Mouse (Mus musculus) lung, embryonic 16.5 days (tissue): ENCODE measurements around the gene Tmem117. TPM values are rescaled to one million over a fixed set of nuclear protein-coding genes. Genes with fewer than 3 reads are reported as not detected.

Source experiments
- ATAC-seq: fragments of 200-750 bp; cut with Nextera tagmentation; 2 replicates; pipeline ENCODE4 v1.8.0; 2017; ENCODE audit warnings: low read depth, mild to moderate bottlenecking, moderate library complexity
- H3K27ac ChIP-seq: fragments of 300-500 bp; sonication (generic); 2 replicates; pipeline ENCODE4 v1.5.1; 2014; ENCODE audit warnings: mild to moderate bottlenecking, control low read depth, low read length
- H3K27me3 ChIP-seq: fragments of 300-500 bp; sonication (generic); 2 replicates; pipeline ENCODE4 v1.6.1; 2014; ENCODE audit warnings: low read depth, low read length, mixed read lengths; ENCODE audit not compliant: control insufficient read depth, insufficient read depth
- H3K36me3 ChIP-seq: fragments of 300-500 bp; sonication (generic); 2 replicates; pipeline ENCODE4 v1.6.1; 2014; ENCODE audit warnings: low read length; ENCODE audit not compliant: control insufficient read depth, insufficient read depth
- H3K4me1 ChIP-seq: fragments of 300-500 bp; sonication (generic); replicated peaks from 2 replicates; pipeline ENCODE4 v1.6.1; 2014; ENCODE audit warnings: low read length, mixed read lengths; ENCODE audit not compliant: control insufficient read depth, insufficient read depth
- H3K4me2 ChIP-seq: fragments of 300-500 bp; sonication (generic); 2 replicates; pipeline ENCODE4 v1.6.1; 2014; ENCODE audit warnings: low read depth, low read length, control low read depth
- H3K4me3 ChIP-seq: fragments of 300-500 bp; sonication (generic); 2 replicates; pipeline ENCODE4 v1.5.1; 2014; ENCODE audit warnings: mild to moderate bottlenecking, low read length, control low read depth
- H3K9ac ChIP-seq: fragments of 300-500 bp; sonication (generic); 2 replicates; pipeline ENCODE4 v1.6.1; 2014; ENCODE audit warnings: low read length, control low read depth
- H3K9me3 ChIP-seq: fragments of 300-500 bp; sonication (generic); 2 replicates; pipeline ENCODE4 v1.6.1; 2016; ENCODE audit warnings: low read length; ENCODE audit not compliant: control insufficient read depth
- WGBS: fragments of 180-500 bp; shearing (Covaris S2); extraction: QIAGEN DNeasy Blood & Tissue Kit; methylation state at CpG from one replicate; pipeline ENCODE4 v1.1.7; 2014; 5-methylcytosine and 5-hydroxymethylcytosine counted together
- polyA plus RNA-seq: library from polyadenylated mRNA; unstranded; fragments of >200 nt; fragmentation: Nextera tagmentation; extraction: Ambion mirVana; gene quantifications from 2 replicates; pipeline ENCODE4 v1.2.1, GENCODE M21; 2015

Gene Tmem117
- polyA plus RNA-seq, 1 experiment from 2014 or later, result 2.7 TPM

DNA sequence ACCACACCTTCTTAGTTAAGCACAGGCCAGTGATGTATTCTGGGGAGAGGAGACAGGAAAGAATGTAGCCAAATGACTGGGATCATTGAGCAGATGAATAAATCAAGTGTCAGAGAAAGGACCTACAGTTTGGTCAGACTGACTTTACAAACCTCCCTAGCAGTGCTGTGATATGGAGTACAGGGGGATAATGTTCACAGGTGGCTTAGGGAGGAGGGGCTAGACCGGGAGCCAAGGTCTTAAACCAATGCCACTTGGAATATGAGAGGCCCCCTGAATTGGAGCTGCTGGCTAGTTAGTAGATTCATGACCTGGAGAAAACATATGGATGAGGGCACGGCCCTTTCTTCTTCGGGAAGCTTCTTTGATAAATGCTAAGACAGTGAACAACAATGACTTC lies 177.0 kb downstream of the Tmem117 start:
- no peak overlapping the region for H3K27ac ChIP-seq
- no peak for ATAC-seq
- H3K9me3 ChIP-seq, result no peaks in the 10 kb centered on the region
- H3K4me1 ChIP-seq, result no peaks in the 10 kb centered on the region
- no peaks in the 10 kb centered on the region for H3K36me3 ChIP-seq
- no peak overlapping the region for H3K4me2 ChIP-seq
- H3K9ac ChIP-seq, result no peak overlapping the region
- H3K4me3 ChIP-seq, result no peak overlapping the region
- no peaks in the 10 kb centered on the region for H3K27me3 ChIP-seq
- 77% methylated on average over 3 of the region's 3 CpGs for WGBS

DNA sequence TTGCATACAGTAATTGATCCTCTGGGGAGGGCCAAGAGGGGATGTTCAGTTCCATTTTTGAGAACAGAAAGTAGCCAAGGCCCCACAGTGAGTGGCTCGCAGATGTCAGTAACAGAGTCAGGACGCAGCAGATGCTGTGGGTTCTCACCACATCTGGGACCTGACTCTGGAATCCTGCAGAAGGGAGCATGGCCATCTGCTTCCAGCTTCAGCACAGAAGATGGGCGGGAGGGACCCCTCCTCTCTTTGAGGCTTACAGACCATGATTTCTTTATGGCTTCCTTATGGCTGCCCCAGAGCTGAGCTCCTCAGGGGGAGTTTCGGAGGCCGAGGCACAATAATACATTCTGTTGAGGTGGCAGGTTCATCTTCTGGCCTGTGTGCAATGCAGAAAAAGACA lies 182.5 kb downstream of the Tmem117 start:
- 84% methylated on average over 5 of the region's 5 CpGs for WGBS
- no peak for ATAC-seq
- no peaks in the 10 kb centered on the region for H3K9me3 ChIP-seq
- no peak overlapping the region for H3K4me2 ChIP-seq
- H3K4me3 ChIP-seq, result no peak overlapping the region
- H3K27me3 ChIP-seq, result no peaks in the 10 kb centered on the region
- H3K36me3 ChIP-seq, result no peaks in the 10 kb centered on the region
- H3K9ac ChIP-seq, result no peak overlapping the region
- H3K27ac ChIP-seq, result no peak overlapping the region
- no peaks in the 10 kb centered on the region for H3K4me1 ChIP-seq

DNA sequence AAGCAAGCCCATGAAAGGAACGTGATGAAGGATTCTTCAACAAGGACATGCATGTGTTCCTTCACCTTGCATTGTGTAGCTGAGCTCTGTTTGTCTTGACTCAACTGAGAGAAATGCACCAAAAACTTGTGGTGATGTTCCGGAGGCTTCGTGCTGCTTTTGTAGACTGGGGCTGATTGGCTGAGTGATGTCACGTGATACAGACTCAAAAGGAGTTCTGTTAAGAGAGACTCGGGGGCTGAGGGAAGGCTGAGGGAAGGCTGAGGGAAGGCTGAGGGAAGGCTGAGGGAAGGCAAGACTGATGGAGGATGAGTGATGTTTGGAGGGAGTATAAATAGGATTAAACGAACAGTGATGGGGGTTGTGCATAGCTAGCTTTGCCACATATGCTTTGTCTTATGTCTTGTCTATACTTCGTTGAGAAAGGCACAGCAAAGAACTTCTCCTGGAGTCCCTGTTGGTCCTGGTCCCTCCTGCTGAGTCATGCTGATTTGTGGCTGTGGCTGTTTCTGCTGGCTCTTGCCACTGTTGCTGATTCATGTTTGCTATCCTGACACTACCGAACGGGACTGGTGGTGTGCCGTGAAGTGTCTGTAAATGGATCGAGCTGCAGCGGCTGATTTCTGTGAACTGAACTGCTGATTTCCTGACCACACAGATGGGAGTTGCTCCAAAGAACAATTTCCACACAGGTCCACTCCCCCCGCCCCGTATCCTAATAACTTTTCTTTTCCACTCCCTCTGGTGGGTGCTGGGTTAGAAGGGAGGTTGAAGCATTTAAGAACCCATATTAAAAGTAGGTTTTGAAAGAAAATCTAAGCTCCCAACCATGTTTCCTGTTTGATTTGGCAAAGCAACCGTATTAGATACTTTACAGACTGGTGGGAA lies 185.4 kb downstream of the Tmem117 start:
- Histone ChIP-seq H3K36me3 (no peaks in the 10 kb centered on the region), H3K9ac (no peak overlapping the region), H3K9me3 (no peaks in the 10 kb centered on the region), H3K27me3 (no peaks in the 10 kb centered on the region), H3K4me2 (no peak overlapping the region), H3K27ac (no peak overlapping the region), H3K4me1 (no peaks in the 10 kb centered on the region), H3K4me3 (no peak overlapping the region)
- WGBS, result 77% methylated on average over 15 of the region's 15 CpGs
- ATAC-seq, result no peak

DNA sequence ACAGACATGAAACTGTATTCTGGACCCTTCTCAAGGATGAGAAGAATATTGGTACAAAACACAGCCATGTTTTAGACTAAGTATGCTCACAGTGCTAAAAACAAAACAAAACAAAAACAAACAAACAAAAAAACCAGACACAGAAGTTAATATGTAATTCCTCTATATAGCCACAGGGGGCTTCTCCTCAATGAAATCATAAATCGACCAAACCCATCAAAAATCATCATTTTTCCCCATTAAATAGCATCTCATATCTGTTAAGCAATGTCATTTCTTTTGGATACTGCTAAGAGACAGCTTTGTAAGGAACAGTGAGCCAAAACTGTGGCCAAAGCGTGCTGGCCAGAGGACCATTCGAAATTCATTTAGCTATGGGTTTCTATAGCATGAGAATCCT lies 206.6 kb downstream of the Tmem117 start:
- no peak overlapping the region for H3K9ac ChIP-seq
- H3K4me3 ChIP-seq, result no peak overlapping the region
- H3K9me3 ChIP-seq, result no peaks in the 10 kb centered on the region
- H3K27me3 ChIP-seq, result no peaks in the 10 kb centered on the region
- no peaks in the 10 kb centered on the region for H3K36me3 ChIP-seq
- H3K4me1 ChIP-seq, result no peaks in the 10 kb centered on the region
- WGBS, result 93% methylated on average over 3 of the region's 3 CpGs
- no peak overlapping the region for H3K4me2 ChIP-seq
- no peak overlapping the region for H3K27ac ChIP-seq
- no peak for ATAC-seq

DNA sequence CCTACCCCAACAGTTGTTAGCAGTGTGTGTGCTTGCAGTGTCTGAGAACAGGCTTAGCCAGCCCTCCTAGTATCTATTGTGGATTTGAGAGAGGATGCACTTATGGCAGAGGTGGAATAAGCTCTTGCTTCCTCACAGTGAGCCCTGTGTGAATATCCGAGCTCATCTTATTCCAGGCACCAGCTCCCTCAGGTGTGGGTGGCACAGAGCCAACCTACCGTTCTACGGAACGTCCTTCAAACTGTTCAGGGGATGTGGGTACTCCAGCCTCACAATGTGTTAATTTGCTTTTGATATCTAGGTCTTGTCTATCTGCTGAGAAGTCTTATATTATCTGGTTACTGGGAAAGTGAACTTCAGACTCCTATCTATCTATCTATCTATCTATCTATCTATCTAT lies 209.6 kb downstream of the Tmem117 start:
- no peak for ATAC-seq
- no peak overlapping the region for H3K9ac ChIP-seq
- H3K27ac ChIP-seq, result no peak overlapping the region
- 53% methylated on average over 4 of the region's 4 CpGs for WGBS
- H3K4me3 ChIP-seq, result no peak overlapping the region
- H3K27me3 ChIP-seq, result no peaks in the 10 kb centered on the region
- no peaks in the 10 kb centered on the region for H3K36me3 ChIP-seq
- H3K4me1 ChIP-seq, result no peaks in the 10 kb centered on the region
- no peak overlapping the region for H3K4me2 ChIP-seq
- no peaks in the 10 kb centered on the region for H3K9me3 ChIP-seq

DNA sequence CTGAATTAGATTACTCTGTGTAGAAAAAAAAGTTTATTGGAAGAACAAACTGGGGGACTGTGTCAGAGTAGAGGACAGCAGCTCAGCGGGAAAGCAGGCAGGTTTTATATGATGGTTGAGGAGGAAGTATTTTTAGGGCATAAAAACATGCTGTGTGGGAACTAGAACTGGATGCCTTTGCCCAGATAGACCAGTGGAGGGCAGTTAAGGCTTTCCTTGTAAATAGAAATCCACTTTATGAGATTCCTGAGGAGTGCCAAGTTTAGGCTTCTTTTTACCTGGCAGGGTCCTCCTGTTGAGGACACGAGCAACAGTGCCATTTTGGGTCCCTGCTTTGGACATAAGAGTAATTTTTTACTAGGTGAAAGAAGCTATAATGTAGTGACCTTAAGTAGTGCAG lies 218.5 kb downstream of the Tmem117 start:
- H3K4me3 ChIP-seq, result no peak overlapping the region
- no peaks in the 10 kb centered on the region for H3K36me3 ChIP-seq
- H3K4me1 ChIP-seq, result no peaks in the 10 kb centered on the region
- no peak overlapping the region for H3K4me2 ChIP-seq
- no peak overlapping the region for H3K27ac ChIP-seq
- H3K9ac ChIP-seq, result no peak overlapping the region
- no peaks in the 10 kb centered on the region for H3K27me3 ChIP-seq
- no peaks in the 10 kb centered on the region for H3K9me3 ChIP-seq
- ATAC-seq, result no peak
- 67% methylated on average over 2 of the region's 2 CpGs for WGBS

DNA sequence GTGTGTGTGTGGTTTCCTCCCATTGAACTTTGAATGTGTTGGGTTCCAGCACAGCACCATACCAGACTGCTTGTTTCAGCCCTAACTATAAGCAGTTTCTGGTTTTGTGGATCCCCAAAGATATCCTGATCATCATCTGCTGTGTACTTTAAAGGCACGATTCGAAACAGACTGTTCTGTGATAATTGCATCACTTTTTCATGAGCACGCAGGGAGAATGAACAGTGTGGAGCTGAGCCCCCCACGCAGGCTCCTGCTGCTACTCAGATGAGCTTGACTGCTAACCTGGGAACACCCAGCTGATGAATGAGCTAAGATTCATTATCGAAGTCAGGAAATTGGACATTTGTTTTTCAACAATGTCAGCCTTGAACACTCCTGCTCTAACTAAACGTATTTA lies 230.6 kb downstream of the Tmem117 start:
- no peak for ATAC-seq
- 77% methylated on average over 6 of the region's 6 CpGs for WGBS
- Histone ChIP-seq H3K27me3 (no peaks in the 10 kb centered on the region), H3K4me1 (no peaks in the 10 kb centered on the region), H3K4me3 (no peak overlapping the region), H3K9me3 (no peaks in the 10 kb centered on the region), H3K9ac (no peak overlapping the region), H3K27ac (no peak overlapping the region), H3K36me3 (no peaks in the 10 kb centered on the region), H3K4me2 (no peak overlapping the region)

DNA sequence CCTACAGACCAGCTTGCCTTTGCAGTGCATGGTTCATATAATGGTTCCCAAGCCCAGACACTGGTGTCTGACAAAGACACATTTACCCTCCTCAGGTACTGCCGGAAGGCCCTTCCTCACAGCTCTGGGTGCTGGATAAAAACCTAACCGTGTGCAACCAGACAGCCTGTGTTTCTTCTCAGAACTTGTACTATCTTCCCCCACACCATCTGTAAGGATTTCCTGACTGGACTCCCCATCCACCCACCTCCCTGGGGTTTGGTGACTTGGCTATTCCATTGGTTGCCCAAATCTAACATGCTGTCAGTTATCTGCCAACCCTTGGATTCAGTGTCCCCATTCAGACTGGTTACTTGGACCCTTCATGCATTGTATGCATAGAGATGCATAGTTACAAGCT lies 232.1 kb downstream of the Tmem117 start:
- Histone ChIP-seq H3K4me1 (no peaks in the 10 kb centered on the region), H3K4me2 (no peak overlapping the region), H3K27me3 (no peaks in the 10 kb centered on the region), H3K36me3 (no peaks in the 10 kb centered on the region), H3K9me3 (no peaks in the 10 kb centered on the region), H3K27ac (no peak overlapping the region), H3K9ac (no peak overlapping the region), H3K4me3 (no peak overlapping the region)
- WGBS, result 89% methylated on average over 2 of the region's 2 CpGs
- no peak for ATAC-seq

DNA sequence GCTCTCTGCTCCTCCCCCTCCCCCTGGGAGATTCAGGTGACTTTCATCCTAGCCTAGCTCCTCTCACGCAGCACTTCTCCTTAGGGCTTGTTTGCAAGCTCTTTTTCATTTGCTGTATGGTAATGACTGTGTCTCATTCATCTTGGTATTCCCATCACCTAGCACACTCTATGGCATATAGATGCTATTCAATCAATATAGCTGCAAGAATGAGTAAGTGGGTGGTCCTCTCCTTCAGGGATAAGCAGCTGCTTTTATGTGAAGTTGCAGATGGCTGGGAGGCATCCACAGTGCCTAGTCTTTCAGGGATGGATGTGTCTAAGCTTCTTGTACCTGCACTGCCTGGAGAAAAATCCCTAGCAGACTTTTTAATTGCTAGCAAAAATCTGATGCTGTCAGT lies 235.1 kb downstream of the Tmem117 start:
- Histone ChIP-seq H3K4me1 (no peaks in the 10 kb centered on the region), H3K9me3 (no peaks in the 10 kb centered on the region), H3K36me3 (no peaks in the 10 kb centered on the region), H3K4me2 (no peak overlapping the region), H3K27ac (no peak overlapping the region), H3K9ac (no peak overlapping the region), H3K27me3 (no peaks in the 10 kb centered on the region), H3K4me3 (no peak overlapping the region)
- 48% methylated on average over 1 of the region's 1 CpGs for WGBS
- ATAC-seq, result no peak
